Mouse (Mus musculus) layer of hippocampus, postnatal 10 days (tissue): Measurements from ENCODE around the gene Tppp3. TPM values are rescaled to one million over a fixed set of nuclear protein-coding genes. Genes with fewer than 3 reads are reported as not detected.

Source experiments
- DNase-seq, 2 experiments: peaks; one replicate each; pipeline ENCODE4 v3.0.0; 2021; ENCODE audit warnings: low spot score in 2 of 2
- total RNA-seq, 2 experiments: library from RNA; stranded (reverse); gene quantifications; 2 replicates each; pipeline ENCODE4 v1.2.3; 2021

The Tppp3 gene
- total RNA-seq, 2 experiments from 2014 or later: 34.5 to 40.0 TPM

- DNase-seq: no peak
Observed at GRCm38 (mm10) chr8:105468002-105468720, 3.2 kb downstream of the Tppp3 start.

- DNase-seq: no peak
Observed at GRCm38 (mm10) chr8:105467396-105467985, 3.8 kb downstream of the Tppp3 start.

GRCm38 (mm10) chr8:105466700-105467291 lies 4.5 kb downstream of the Tppp3 start:
- DNase-seq: peak; percentile 73 to 81

- DNase-seq: no peak
Observed at GRCm38 (mm10) chr8:105466246-105466645, 5.1 kb downstream of the Tppp3 start.

- peak in 1 of 2 experiments; percentile 43 for DNase-seq
Observed at GRCm38 (mm10) chr8:105464595-105464994, 6.7 kb downstream of the Tppp3 start.

GRCm38 (mm10) chr8:105461085-105461803 lies 10.1 kb downstream of the Tppp3 start:
- no peak for DNase-seq

- DNase-seq: no peak
Observed at GRCm38 (mm10) chr8:105455218-105455617, 16.1 kb downstream of the Tppp3 start.

- DNase-seq: no peak
Observed at GRCm38 (mm10) chr8:105454088-105454487, 17.2 kb downstream of the Tppp3 start.

- no peak for DNase-seq
Observed at GRCm38 (mm10) chr8:105453296-105453695, 18.0 kb downstream of the Tppp3 start.

- DNase-seq: no peak
Observed at GRCm38 (mm10) chr8:105451903-105452603, 19.3 kb downstream of the Tppp3 start.

- DNase-seq: no peak
Observed at GRCm38 (mm10) chr8:105450977-105451376, 20.3 kb downstream of the Tppp3 start.

GRCm38 (mm10) chr8:105448596-105448995 lies 22.7 kb downstream of the Tppp3 start:
- no peak for DNase-seq

- DNase-seq: no peak
Observed at GRCm38 (mm10) chr8:105448188-105448587, 23.1 kb downstream of the Tppp3 start.

- DNase-seq: no peak
Observed at GRCm38 (mm10) chr8:105446127-105446552, 25.2 kb downstream of the Tppp3 start.

- DNase-seq: peak in 1 of 2 experiments; percentile 19
Observed at GRCm38 (mm10) chr8:105445296-105446126, 25.8 kb downstream of the Tppp3 start.

- no peak for DNase-seq
Observed at GRCm38 (mm10) chr8:105442661-105443060, 28.7 kb downstream of the Tppp3 start.

- peak in 1 of 2 experiments; percentile 38 for DNase-seq
Observed at GRCm38 (mm10) chr8:105441433-105441832, 29.9 kb downstream of the Tppp3 start.

- DNase-seq: peak; percentile 30 to 36
Observed at GRCm38 (mm10) chr8:105438865-105439264, 32.5 kb downstream of the Tppp3 start.

- no peak for DNase-seq
Observed at GRCm38 (mm10) chr8:105437078-105437748, 34.1 kb downstream of the Tppp3 start.

GRCm38 (mm10) chr8:105436218-105436617 lies 35.1 kb downstream of the Tppp3 start:
- DNase-seq: no peak
